Mouse (Mus musculus) testis, adult 2 months (tissue): ENCODE data around the gene Ndrg3. TPM values are rescaled to one million over a fixed set of nuclear protein-coding genes. Genes with fewer than 3 reads are reported as not detected.
A peak's percentile ranks its signal among the peaks of the same experiment; 100 is the strongest.

Experiments used
- H3K27ac ChIP-seq: fragments of 200-500 bp; 2 replicates; pipeline ENCODE4 v1.5.1; 2012; ENCODE audit warnings: low read depth, low read length; ENCODE audit not compliant: control insufficient read depth, insufficient read depth
- H3K27me3 ChIP-seq: fragments of 200-500 bp; 2 replicates; pipeline ENCODE4 v1.6.1; 2012; ENCODE audit warnings: mild to moderate bottlenecking, low read length, moderate library complexity; ENCODE audit not compliant: control insufficient read depth, insufficient read depth
- H3K36me3 ChIP-seq: fragments of 200-500 bp; 2 replicates; pipeline ENCODE4 v1.6.1; 2012; ENCODE audit warnings: mild to moderate bottlenecking, low read length; ENCODE audit not compliant: control insufficient read depth, insufficient read depth
- H3K4me1 ChIP-seq: fragments of 200-500 bp; 2 replicates; pipeline ENCODE4 v1.6.1; 2012; ENCODE audit warnings: low read length; ENCODE audit not compliant: control insufficient read depth, insufficient read depth
- H3K4me3 ChIP-seq: fragments of 200-500 bp; 2 replicates; pipeline ENCODE4 v1.5.1; 2012; ENCODE audit warnings: low read depth, mild to moderate bottlenecking, low read length, moderate library complexity, mixed read lengths; ENCODE audit not compliant: control insufficient read depth
- CTCF ChIP-seq: fragments of 200-500 bp; IDR thresholded peaks from 2 replicates; pipeline ENCODE4 v1.5.1; 2012; ENCODE audit warnings: low read depth, mild to moderate bottlenecking, inconsistent platforms, low read length, moderate library complexity; ENCODE audit not compliant: control insufficient read depth, insufficient read depth, insufficient replicate concordance
- POLR2A ChIP-seq: fragments of 200-500 bp; IDR thresholded peaks from 2 replicates; pipeline ENCODE4 v1.6.1; 2012; ENCODE audit warnings: low read depth, mild to moderate bottlenecking, inconsistent platforms, low read length, moderate library complexity; ENCODE audit not compliant: control insufficient read depth
- polyA plus RNA-seq: library from polyadenylated mRNA; depleted of rRNA; stranded (reverse); fragments of >200 nt; gene quantifications from 2 replicates; pipeline ENCODE4 v1.2.3, GENCODE M21; 2012

The Ndrg3 gene
- polyA plus RNA-seq, 1 experiment = 368 TPM

GRCm38 (mm10) chr2:156990727-156991431 lies 977 bp downstream of the Ndrg3 start:
- Histone ChIP-seq H3K27me3 (no peaks in the 10 kb centered on the region), H3K27ac (peak overlapping the region; percentile 88), H3K4me1 (peaks cover 7% of the 10 kb centered on the region), H3K4me3 (peak overlapping the region; percentile 94), H3K36me3 (no peaks in the 10 kb centered on the region)
- TF ChIP-seq CTCF (no peak), POLR2A (no peak)

GRCm38 (mm10) chr2:156987316-156987715 lies 4.5 kb downstream of the Ndrg3 start:
- TF ChIP-seq POLR2A = no peak
- TF ChIP-seq CTCF = no peak
- no peaks in the 10 kb centered on the region for H3K27me3 ChIP-seq
- no peak overlapping the region for H3K27ac ChIP-seq
- no peaks in the 10 kb centered on the region for H3K36me3 ChIP-seq
- no peak overlapping the region for H3K4me3 ChIP-seq
- H3K4me1 ChIP-seq = peaks cover 7% of the 10 kb centered on the region

- no peak for TF ChIP-seq POLR2A
- no peak for TF ChIP-seq CTCF
- Histone ChIP-seq H3K4me3 (no peak overlapping the region), H3K27ac (peak overlapping the region; percentile 36; the same call in 1 of the 2 replicates), H3K27me3 (no peaks in the 10 kb centered on the region), H3K36me3 (no peaks in the 10 kb centered on the region), H3K4me1 (no peaks in the 10 kb centered on the region)
Observed at GRCm38 (mm10) chr2:156982864-156983263, 9.0 kb downstream of the Ndrg3 start.

GRCm38 (mm10) chr2:156981291-156981690 lies 10.6 kb downstream of the Ndrg3 start:
- Histone ChIP-seq H3K27me3 (no peaks in the 10 kb centered on the region), H3K4me1 (no peaks in the 10 kb centered on the region), H3K36me3 (no peaks in the 10 kb centered on the region), H3K27ac (no peak overlapping the region), H3K4me3 (no peak overlapping the region)
- TF ChIP-seq POLR2A (no peak), CTCF (no peak)

GRCm38 (mm10) chr2:156980059-156980458 lies 11.8 kb downstream of the Ndrg3 start:
- no peaks in the 10 kb centered on the region for H3K27me3 ChIP-seq
- no peaks in the 10 kb centered on the region for H3K4me1 ChIP-seq
- TF ChIP-seq CTCF = no peak
- TF ChIP-seq POLR2A = no peak
- H3K4me3 ChIP-seq = no peak overlapping the region
- no peak overlapping the region for H3K27ac ChIP-seq
- no peaks in the 10 kb centered on the region for H3K36me3 ChIP-seq

GRCm38 (mm10) chr2:156976711-156977110 lies 15.1 kb downstream of the Ndrg3 start:
- no peaks in the 10 kb centered on the region for H3K4me1 ChIP-seq
- no peaks in the 10 kb centered on the region for H3K36me3 ChIP-seq
- H3K27me3 ChIP-seq = no peaks in the 10 kb centered on the region
- no peak overlapping the region for H3K4me3 ChIP-seq
- TF ChIP-seq CTCF (no peak), POLR2A (no peak)
- no peak overlapping the region for H3K27ac ChIP-seq

GRCm38 (mm10) chr2:156974967-156975366 lies 16.9 kb downstream of the Ndrg3 start:
- Histone ChIP-seq H3K36me3 (no peaks in the 10 kb centered on the region), H3K4me1 (no peaks in the 10 kb centered on the region), H3K27ac (no peak overlapping the region), H3K27me3 (no peaks in the 10 kb centered on the region), H3K4me3 (no peak overlapping the region)
- no peak for TF ChIP-seq CTCF
- no peak for TF ChIP-seq POLR2A

- H3K27ac ChIP-seq = no peak overlapping the region
- no peaks in the 10 kb centered on the region for H3K4me1 ChIP-seq
- no peaks in the 10 kb centered on the region for H3K36me3 ChIP-seq
- TF ChIP-seq POLR2A (no peak), CTCF (no peak)
- H3K4me3 ChIP-seq = no peak overlapping the region
- H3K27me3 ChIP-seq = no peaks in the 10 kb centered on the region
Observed at GRCm38 (mm10) chr2:156973316-156974100, 18.3 kb downstream of the Ndrg3 start.
